Mouse (Mus musculus) embryo, embryonic 10.5 days (tissue): Measurements from ENCODE around the gene Slc4a8.

Experiments
- DNase-seq: peaks from one replicate; pipeline ENCODE4 v3.0.0-alpha.2; 2015; ENCODE audit warnings: low spot score

The Slc4a8 gene

DNA sequence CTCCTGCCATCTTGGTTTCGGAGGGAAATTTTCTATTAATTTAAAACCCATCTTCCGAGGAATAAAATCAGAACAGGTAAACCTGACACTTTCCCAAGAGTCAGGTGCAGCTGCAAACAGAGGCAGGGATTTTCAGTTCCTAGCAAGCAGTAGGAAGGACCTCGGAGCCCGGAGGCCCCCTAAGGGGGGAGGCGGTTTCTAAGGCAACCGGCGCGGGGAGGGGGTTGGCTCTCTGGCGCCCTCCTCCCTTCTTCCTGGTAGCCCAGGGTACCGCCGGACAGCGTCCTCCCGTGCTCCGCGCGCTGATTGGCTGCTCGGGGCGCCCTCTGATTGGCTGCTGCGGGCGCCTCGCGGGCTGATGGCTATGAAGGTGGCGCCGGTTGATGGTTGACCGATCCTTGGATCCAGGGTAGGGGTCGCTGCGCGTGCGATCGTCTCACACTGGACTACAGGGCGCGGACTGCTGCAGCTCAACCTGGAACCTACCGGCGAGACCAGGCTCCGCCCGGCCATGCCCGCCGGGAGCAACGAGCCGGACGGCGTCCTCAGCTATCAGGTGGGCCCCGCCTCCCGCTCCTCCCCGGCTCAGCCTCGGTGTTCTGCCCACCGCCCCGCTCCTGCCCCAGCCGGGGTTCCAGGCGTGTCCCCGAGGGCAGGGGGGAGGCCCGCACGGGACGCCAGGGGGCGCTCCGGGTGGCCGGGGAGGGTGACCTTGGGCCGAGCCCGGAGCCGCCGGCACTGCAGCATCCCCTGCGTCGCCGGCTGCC lies at the start of gene Slc4a8:
Gene Slc4a8, plus strand, starts transcription at position 329 of the 767 bp plus-strand sequence.
- peak; percentile 96 for DNase-seq

DNA sequence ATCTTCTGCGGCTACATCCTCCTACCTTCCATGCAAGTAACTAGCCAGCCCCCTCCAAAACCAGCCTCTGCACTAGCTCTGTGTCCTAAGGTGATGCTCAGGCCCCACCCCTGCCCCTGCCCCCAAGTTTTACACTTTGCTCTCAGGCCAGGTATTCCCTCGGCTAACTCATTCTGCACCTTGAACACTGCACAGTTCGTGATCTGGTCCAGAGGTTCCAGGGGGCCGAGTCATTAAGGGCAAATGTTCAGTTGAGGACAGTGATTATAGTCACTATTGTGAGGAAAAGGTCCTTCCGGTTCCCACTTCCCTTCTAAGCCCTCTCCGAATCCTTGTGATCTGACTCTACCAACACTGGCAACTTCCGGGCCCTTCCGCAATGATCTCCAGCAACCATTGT lies 47.1 kb upstream of the Slc4a8 start:
- no peak for DNase-seq

DNA sequence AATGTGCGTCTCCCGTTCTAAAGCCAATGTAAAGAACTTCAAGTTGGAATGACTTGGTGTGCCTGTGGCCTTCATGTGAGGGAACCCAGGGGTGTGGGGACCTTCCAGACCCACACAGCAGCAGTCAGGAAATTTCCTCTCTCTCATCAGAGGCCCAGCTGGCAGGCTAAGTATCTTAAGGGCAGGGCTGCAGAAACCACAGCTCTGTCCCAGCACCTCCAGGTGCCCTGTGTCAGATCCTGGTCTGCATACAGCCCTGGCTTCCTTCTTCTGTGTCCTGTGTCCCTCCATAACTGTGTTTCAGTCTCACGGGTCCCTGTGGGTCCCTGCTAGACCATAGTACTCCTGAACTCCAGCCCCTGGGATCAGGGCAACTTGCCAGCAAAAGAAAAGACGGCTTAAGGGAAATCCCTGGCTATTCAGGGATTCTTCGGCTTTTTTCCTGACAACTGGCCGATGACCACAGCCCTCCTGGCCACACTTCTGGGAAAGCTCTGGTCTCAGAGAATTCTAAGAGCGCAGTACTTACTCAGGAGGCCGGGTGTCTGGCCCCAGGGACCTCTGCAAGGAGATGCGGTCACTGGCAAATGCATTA lies 46.1 kb upstream of the Slc4a8 start:
- no peak for DNase-seq

DNA sequence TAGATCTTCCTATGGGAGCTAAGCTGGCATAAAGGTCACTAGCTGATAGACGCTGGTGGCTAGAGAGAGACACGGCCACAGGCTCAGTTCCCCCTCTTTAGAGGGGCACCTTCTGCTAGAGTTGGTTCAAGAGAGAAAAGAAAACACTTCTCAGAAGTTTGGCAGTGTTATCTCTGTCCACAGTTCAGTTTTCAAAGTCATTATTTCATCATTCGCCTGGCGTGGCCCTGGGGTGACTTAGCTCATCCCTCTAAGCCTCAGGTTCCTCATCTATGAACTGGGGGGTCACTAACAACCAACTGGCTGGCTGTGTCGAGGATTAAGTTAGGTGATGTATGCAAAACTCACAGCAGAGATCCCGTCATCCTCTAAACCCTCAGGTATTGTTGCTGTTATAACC lies 43.6 kb upstream of the Slc4a8 start:
- DNase-seq: no peak

DNA sequence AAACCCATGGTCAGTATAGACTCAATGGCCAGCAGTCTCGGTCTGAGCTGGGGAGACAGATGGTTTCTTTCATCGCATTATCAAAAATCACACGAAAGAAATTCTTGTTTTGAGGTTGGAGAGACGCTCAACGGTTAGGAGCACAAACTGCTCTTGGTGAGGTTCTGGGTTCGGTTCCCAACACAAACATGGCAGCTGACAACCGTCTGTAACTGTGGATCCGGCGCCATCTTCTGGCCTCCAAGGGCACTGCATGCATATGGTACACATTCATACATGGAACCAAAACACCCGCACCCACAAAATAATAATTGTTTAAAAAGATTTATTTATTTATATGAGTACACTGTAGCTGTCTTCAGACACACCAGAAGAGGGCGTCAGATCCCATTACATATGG lies 43.0 kb upstream of the Slc4a8 start:
- no peak for DNase-seq

DNA sequence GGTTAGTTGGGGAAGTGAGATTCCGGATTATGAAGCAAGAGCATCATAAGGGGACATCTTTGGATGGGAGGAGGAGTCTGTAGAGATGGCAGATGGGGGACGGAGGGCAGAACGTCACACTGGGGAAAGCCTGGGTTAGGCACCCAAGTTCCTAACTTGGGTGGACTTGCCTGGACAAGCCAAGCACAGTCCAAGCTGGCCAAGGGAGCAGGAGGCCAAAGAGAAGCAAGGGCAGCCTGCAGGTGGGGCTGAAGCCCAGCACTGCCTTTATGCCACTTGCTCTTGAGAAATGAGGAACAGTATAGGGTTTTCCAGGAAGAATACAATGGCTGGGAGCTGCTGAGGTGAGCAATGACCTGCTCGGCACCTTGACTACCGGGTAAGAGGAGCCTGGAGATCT lies 42.3 kb upstream of the Slc4a8 start:
- no peak for DNase-seq

DNA sequence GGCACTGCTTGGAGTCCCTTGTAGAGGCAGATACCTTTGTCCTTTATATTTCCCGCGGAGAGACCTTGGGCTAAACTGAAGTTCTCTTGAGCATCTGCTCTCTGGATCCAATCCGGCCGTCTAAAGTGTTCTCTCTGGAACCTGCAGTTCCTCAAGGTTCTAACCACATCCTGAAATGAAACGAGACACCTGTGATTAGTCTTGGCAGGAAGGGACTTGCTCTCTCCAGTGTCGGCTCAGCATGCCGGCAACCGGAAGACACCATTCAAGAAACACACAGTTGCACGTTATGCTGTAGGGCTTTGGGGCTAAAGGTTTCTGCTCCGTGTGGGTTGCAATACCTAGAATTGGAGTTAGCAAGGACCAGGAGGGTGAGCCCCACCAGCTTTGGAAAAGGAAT lies 41.5 kb upstream of the Slc4a8 start:
- DNase-seq: no peak

DNA sequence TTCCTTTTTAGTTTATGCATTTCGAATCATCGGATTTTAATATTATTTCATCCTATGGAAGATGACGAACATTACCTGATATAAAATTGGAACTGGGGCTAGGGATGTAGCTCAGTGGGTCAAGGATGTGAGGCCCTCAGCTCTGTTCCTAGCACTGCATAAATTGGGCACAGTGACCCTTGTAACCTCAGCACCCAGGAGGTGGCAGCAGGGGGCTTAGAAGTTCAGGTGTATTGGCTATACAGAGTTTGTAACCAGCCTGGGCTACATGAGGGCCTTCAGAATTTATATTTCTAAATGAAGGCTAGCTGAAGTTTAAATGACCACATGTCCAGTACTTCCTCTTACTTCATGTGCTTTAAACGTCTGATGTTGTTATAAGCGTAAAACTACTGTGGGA lies 40.1 kb upstream of the Slc4a8 start:
- DNase-seq: no peak

DNA sequence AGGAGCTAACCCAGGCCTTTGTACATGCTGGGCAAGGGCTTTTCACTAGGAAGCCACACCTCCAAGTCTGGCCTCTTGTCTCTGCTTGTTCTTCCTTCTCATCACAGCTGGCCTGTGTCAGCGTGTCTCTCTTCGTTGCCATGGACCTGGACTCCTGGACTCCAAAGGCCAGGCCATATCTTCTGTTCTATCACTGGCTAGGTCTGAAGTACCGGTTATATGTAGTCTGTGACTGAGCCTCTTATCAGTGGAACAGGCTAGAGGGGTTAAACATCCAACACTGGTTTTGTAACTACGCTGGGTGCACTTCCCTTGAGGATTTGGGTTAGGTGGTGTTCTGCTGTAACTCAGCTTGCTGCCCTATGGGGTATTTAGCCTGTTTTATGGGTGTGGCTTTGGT lies 39.5 kb upstream of the Slc4a8 start:
- no peak for DNase-seq

DNA sequence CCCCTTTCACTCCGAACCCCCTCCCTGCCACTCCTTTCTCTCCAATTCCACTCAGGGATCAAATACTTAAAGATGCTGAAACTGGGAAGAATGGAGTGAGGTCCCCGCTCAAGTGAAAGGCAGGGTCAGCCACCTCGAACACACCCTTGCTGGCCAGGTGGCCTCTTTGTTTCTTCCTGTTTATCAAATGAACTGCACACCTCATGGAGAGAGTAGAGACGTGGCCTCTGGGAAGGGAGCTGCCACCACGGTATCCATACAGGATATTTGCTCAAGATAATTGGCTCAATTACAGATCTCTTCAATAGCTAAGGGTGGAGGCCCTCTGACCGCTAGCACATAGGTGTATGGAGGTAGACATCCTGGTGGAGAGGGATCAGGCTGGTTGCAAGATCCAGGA lies 39.0 kb upstream of the Slc4a8 start:
- DNase-seq: no peak

DNA sequence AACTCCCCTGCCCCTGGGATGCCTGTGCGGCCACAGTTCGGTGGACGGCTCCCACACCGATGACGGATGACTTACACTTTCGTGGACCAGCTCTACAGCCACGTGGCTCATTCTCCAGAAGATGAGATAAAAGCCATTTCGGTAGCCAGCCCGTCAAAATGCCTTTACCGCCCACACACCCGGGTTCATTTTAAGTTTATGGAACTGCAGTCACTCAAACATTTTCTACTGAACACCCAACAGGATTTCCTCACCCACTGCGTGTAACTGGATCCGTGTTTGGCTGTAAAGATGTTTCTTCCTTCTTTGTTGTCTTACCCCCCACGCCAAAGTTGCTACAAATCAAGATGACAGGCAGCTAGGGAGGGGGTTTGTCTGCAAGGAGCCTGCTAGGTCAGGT lies 38.0 kb upstream of the Slc4a8 start:
- no peak for DNase-seq

DNA sequence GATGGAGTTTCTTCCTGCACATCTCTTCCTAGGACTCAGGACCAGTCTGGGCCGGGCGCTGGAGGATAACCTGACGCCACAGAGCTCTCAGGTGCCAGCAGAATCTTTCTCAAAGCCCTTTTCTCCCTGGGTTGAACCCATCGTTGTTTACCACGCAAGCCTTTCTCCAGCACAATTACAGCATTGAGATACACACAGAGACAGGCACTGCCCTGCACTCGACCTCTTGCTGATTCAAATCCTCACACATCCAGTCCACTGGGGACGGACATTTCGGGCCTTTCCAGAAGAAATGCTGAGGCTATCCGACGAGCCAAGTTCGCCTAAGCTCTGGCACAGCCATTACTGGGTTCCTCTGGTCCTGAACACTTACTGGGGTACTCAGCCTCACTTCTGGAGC lies 34.8 kb upstream of the Slc4a8 start:
- no peak for DNase-seq

DNA sequence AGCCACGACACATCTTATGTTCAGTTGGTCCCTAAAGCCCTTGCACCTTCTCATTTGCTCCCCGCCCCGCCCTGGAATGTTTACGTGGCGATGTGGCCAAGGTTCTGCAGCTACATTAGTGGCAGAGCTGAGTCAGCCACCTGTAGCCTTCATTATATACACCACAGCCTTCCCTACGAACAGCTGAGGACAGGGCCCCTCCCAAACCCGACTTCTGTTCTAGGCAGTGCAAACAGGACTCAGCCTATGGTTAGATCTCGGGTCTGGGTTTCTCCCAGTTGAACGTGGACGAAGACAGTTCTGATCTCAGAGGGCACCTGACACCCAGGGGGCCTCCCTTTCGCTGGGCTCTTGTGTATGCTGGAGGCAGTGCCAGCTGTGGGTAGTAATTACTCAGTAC lies 33.7 kb upstream of the Slc4a8 start:
- no peak for DNase-seq

DNA sequence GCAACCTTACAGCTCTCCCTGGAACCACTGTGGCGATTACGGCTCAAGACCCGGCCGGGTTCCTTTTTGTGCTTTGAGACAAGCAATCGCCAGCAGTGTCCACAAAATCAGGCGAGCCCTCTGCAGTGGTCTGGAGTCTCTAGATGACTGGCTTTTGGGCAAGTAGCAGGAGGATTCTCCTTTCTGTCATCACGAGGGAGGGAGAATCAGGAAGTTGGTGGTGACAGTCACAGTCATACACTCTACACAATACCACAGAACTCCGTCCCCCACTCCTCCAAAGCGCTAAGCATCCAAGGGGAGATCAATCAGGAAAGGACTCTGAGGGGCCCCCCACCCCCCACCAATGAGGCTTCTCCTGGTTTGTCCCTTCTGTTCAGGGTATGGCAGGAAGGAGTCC lies 33.0 kb upstream of the Slc4a8 start:
- DNase-seq: no peak

DNA sequence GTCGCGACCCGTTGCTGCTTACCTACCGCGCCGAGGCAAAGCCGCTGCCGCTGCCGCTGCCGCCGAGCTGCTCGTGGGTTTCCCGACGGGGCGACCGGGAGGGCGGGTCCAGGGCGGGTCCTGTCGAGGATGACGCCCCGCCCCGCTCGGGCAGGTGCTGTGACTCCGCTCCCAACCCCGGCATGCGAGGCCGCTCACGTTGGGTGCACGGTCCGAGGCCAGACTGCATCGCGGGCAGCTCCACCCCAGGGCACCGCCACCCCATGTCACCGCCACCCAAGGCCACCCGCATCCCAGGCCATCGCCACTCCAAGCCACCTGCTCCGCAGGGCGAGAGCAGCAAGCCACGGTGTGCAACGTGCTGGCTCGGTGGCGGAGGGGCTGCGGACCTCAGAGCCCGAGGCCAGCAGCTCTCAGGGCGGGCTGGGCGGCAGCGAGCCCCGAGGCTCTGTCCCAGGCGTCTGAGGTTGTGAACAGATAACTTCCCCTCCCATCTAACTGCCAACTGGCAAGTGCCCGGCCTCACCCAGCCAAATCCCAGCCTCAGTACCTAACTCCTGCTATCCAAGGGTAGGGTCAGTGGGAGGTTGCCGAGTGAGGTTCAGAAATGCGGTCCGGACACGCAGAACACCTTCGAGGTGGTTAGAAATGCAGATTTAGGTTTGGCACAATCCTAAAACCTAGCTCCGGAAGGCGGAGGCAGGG lies 32.1 kb upstream of the Slc4a8 start, which contains the start of gene Galnt6:
Gene Galnt6, minus strand, starts transcription at position 96 of the 705 bp plus-strand sequence.
- DNase-seq: peak; percentile 33

DNA sequence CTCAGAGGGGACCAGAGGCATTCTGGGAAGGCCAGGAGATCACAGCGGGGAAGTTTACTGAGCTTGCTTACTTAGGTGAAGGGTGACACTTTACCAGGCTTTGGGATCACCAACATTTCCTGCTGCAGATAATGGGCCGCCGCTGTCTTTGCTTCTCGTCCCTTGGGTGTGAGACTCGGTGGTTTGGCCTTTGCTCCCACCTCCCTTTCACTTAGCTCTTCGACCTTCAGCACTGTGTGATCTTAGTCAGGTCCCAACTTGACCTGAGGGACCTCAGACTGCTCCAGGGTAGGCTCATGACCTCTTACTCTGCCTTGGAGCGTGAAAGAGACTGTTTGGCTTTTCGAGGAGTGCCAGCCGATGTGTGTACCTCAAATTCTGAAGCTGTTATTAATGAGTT lies 30.5 kb upstream of the Slc4a8 start:
- no peak for DNase-seq

DNA sequence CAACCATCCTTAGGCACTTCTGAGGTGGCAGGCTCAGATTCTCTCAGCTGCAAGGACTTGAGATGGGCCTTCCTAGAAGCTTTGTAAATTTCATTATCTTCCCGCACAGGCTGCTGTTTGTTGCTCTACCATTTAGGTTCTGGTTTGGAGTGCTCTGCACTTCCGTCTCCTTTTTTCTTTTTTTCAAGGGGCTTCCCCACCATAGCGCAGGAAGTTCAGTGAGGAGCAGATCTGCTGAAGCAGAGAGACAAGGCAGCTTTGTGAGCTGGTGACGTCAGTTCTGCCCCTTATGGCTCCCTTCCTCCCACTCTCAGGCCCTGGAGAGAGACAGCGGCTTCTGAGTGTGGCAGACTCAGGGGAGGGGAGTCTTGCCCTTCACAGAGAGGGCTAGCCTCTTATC lies 29.0 kb upstream of the Slc4a8 start:
- peak; percentile 36 for DNase-seq

DNA sequence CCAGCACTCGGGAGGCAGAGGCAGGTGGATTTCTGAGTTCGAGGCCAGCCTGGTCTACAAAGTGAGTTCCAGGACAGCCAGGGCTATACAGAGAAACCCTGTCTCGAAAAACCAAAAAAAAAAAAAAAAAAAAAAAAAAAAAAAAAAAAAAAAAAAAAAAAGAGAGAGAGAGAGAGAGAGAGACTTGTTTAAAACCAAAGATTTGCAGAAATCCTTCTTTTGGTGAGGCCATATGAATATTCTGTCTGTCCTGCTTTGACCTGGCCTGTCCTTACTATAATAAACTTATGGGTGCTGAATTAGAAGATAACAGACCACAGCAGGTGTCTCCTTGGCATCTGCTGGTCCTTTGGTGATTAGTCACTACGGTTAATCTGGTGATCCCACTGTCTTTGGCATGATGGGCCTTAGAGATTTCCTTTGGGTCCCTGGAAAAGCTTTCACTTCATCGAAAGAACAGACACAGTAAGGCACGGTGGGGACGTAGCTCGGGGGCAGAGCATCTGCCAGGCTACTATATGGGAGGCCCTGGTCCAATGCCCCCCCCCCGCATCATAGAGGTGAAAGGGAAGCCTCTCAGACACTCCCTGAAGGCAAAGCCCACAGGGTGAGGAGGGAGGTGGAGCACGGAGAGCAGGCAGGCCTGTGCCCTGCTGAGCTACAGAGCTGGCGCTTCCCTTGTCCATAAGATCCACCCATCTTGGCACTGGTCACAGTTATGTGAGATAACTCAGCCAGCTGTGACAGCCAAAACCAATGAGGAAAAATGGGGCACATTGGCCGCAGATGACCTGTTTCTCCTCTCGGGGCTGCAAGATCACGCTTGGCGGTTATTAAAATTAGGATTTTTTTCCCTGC lies 26.2 kb upstream of the Slc4a8 start:
- DNase-seq: no peak

DNA sequence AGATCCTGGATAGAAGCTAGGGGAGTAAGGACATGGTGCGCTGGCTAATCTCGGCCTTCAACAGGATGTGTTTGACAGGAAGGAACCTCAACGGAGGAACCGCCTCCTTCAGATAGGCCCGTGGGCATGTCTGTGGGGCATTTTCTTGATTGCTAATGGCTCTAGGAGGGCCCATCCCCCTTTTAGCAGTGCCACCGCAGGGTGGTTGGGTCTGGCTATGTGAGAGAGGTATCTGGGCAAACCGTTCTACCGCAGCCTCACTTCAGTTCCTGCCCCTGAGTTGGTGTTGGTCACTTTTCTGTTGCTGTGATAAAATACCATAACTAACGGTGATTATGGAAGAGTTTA lies 25.6 kb upstream of the Slc4a8 start:
- no peak for DNase-seq

DNA sequence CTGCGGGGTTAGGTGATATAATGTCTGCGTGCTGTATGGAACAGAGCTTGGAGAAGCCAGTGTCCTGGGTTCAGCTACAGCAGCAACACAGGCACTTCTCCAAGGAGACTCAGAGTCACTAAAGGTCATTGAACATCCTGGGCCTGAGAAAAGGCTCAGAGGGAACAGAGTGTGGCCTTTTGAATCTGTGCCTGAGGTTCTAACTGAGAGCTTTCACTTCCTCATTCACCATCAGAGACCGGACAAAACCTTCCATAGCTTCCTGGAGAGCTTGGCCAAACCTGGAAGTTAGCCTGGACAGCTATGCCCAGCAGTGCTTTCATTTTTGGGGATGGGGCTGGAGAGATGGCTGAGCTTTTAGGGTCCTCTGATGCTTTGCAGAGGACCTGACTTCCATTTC lies 23.9 kb upstream of the Slc4a8 start:
- DNase-seq: no peak

DNA sequence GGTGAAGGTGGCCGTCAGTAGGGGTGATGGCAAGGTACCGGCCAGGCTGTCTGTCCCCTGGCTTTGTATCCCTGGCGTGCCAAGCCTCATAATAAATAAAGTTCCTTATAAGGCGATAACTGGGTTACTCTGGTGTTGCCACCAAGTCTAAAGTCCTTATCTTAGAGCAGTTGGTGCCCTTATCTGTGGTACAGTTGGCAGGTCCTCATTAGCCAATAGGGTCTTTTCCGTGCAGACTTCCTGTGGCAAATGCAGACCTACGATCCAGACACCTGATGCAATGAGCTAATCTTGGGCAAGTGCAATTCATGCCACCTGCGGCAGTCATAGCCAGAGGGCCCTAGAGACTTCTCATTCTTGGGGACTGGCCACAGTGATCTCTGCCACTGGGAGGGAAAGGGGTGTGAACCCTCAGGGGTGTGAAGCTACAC lies 23.2 kb upstream of the Slc4a8 start:
- DNase-seq: no peak

DNA sequence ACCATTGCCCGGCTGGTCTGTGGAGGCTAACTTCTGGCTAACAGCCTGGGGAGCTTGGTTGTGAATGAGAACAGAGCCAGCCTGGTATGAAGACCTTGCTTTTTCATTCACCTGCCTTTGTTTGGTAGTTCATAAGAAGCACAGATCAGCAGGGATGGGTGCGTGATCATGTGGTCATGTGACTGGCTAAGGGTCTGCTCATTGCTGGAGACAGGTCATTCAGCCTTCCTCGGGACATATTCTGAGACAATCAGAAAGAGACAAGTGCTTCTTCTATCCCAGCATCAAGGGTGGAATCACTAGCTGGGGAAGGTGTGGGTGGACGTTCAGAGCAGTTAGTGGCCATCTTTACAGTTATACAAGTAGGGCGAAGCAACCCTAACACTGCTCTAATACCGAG lies 22.1 kb upstream of the Slc4a8 start:
- DNase-seq: no peak

DNA sequence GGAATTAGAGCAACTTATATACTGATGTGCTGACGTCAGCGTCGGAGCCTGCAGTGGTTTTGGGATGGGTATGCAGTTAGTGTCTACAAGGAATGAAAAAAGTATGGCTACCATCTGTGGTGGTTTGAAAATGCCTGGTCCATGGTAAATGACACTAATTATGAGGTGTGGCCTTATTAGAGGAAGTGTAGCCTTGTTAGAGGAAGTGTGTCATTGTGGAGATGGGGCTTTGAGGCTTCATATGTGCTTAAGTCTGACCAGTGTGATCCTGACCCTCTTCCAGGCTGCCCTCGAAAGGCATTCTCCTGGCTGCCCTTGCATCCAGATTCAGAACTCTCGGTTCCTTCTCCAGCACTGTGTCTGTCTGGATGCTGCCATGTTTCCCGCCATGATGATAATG lies 18.3 kb upstream of the Slc4a8 start:
- DNase-seq: no peak
